Mouse (Mus musculus) layer of hippocampus, postnatal 10 days (tissue): Measurements from ENCODE around the gene Ildr1. TPM values are rescaled to one million over a fixed set of nuclear protein-coding genes. Genes with fewer than 3 reads are reported as not detected.

Experiments used
- DNase-seq, 2 experiments: peaks; one replicate each; pipeline ENCODE4 v3.0.0; 2021; ENCODE audit warnings: low spot score in 2 of 2
- total RNA-seq, 2 experiments: library from RNA; stranded (reverse); gene quantifications; 2 replicates each; pipeline ENCODE4 v1.2.3; 2021

The Ildr1 gene
- total RNA-seq, 2 experiments from 2014 or later: 0.51 to 0.66 TPM

DNA sequence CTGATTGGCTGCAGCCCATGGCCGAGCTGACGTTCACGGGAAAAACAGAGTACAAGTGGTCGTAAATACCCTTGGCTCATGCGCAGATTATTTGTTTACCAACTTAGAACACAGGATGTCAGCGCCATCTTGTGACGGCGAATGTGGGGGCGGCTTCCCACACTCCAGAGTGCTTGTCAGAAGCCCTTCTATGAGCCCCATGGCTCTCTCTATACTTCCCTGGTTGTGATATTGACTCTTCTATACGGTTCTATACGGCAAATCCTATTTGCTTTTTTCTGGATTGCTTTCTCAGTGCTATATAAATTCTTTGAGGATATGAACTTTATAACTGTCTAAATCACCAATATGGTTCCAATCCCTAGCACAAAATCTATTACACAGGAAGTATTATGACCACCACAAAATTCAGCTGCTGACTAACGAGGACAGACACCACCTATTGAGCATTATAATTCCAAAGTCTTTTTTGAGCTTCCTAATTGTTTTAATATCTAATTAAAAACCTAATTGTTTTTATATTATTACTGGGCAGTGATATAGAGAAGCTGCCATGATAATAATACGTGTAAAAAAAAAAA, 76.5 kb downstream of the Ildr1 start:
- no peak for DNase-seq

DNA sequence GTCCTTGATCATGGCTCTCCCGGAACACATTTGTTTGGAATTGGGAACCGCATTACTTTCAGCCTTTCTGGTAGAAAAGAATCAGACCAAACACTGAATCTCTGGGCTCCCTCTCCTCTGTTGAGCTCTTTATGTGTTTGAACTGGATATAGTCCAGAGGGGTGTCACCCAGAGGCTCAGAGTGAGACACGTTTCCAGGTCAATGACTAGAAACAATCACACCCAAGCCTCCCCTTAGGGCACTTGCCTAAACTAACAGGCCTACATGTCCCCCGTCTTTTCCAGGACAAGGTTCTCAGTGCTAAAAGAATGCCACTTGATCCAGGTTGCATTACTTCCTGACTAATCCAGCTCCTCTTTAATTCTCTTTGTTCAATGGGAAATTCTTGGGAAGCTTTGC, 77.1 kb downstream of the Ildr1 start:
- peak in 1 of 2 experiments; percentile 20 for DNase-seq

DNA sequence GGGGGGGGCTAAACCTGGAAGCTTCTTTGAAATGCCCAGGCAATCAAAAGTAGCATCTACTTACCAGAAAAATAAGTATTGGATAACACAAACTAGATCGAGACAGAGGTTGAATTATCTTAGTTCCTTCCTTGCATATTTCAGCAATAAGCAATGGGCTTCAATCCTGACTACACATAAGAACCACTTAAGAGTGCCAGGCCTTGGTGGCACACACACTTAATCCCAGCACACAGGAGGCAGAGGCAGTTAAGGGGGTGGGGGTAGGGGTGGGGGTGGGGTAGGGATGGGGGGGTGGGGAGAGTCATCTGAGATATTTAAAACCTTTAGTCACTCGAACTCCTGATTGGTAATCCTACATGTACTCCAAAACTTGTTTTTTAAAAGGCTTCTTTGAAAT, 77.5 kb downstream of the Ildr1 start:
- no peak for DNase-seq

DNA sequence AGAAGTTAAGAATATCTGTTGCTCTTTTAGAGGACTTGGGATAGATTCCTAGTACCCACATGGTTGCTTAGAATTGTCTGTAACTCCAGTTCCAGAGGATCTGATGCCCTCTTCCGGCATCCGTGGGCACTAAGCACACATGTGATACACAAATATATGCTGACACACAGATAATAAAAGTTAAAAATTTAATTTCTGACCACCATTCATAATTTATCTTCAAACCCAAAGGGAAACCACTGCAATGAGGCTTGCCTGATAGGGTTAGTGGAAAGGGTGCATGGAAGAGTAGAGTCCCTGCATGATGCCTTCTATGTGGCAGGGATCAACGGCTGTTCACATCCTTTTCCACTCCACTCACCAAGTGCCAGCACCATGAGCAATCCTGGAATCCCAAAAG, 77.9 kb downstream of the Ildr1 start:
- no peak for DNase-seq

DNA sequence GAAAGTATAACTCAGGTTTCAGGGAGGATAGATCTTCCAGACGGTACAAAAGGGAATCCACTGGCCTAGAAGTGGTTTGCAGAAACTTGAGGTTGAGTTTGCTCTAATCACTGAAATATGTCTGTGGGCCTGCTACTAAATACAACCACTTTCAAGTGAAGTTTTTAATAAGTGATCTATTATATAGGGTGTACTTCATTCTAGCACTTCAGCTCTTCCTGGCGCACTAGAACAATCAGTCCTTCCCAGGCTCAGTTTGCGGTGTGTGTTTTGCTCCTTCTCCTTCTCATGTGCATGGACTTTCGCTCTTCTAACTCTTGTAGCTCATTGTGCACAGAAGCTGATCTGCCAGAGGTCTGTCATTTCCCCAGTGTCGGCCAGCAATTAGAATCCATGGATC, 79.2 kb downstream of the Ildr1 start:
- DNase-seq: no peak

DNA sequence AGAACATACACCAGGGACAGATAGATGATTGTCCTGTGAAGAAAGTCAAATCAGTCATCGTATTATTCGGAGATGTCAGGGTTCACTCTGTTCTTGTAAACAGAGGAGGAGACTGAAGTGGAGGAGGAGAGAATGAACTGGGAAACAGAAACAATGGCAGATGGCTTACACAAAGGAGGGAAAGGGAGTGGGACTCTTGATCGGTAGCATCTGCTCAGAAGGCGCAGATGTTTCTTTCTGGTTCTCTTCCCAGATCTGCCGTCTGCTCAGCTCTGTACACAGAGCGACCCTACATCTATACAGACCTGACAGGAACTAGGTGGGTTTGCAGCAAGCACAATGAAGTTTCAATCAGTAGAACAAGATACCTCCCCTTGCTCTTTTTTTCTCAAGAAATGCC, 81.9 kb downstream of the Ildr1 start:
- peak; percentile 30 to 42 for DNase-seq

Other genes with a start within 250 kb of the Ildr1 start
- gene Stfa3, start 238.6 kb upstream of the Ildr1 start, total RNA-seq: 1 to 10 TPM in 1 of 2 experiments, not detected in 1; 2.5 TPM
- gene Casr, start 131.8 kb upstream of the Ildr1 start, total RNA-seq: 1 to 10 TPM; 1.7 to 2.3 TPM
- 1 to 10 TPM; 1.3 to 1.6 TPM for gene Cd86, start 27.9 kb upstream of the Ildr1 start, total RNA-seq
- 10 to 100 TPM; 49.3 to 50.1 TPM for gene Slc15a2, start 91.0 kb downstream of the Ildr1 start, total RNA-seq
- 10 to 100 TPM; 36.4 to 43.1 TPM for gene Iqcb1, start 134.4 kb downstream of the Ildr1 start, total RNA-seq
- 1 to 10 TPM in 1 of 2 experiments, under 1 TPM in 1; 0.54 to 1.2 TPM for gene Eaf2, start 181.0 kb downstream of the Ildr1 start, total RNA-seq
- gene Golgb1, start 181.2 kb downstream of the Ildr1 start, total RNA-seq: 10 to 100 TPM; 59.3 to 62.9 TPM
- gene Hcls1, start 241.0 kb downstream of the Ildr1 start, total RNA-seq: 1 to 10 TPM; 4.3 to 5.8 TPM